Comparison of ENCODE assay signal across 8 mouse cellular contexts in genomic region chr6:142788042-142788987, GRCm38 (mm10). TPM values are rescaled to one million over a fixed set of nuclear protein-coding genes. Genes with fewer than 3 reads are reported as not detected.
DNase-seq lines count a peak whose midpoint lies in the region; ATAC-seq and TF ChIP-seq lines count a peak whose summit lies in the region.
"Had no signal": no experiment of that assay in that cellular context is flagged by ENCODE, and none has a peak within 500 bp of the region (broad histone marks: within the 10 kb centered on the region; RNA-seq: fewer than 3 reads in every experiment).

No protein-coding gene starts in this region.

- no peak for TF ChIP-seq CTCF in ES-Bruce4 (IDR thresholded peaks at IDR 0.05; ENCODE audit: low read depth, low read length)

- no peaks in the 10 kb centered on the region for H3K36me3 ChIP-seq in kidney, embryonic 14.5 days (ENCODE audit: control insufficient read depth, insufficient read depth, low read length)
- no peaks in the 10 kb centered on the region for H3K36me3 ChIP-seq in ES-Bruce4 (ENCODE audit: control insufficient read depth, insufficient read depth, low read length, poor library complexity, severe bottlenecking)

- no peaks in the 10 kb centered on the region for H3K27me3 ChIP-seq in kidney, embryonic 14.5 days (ENCODE audit: control insufficient read depth, insufficient read depth, low read length)
- no peaks in the 10 kb centered on the region for H3K27me3 ChIP-seq in ES-Bruce4 (ENCODE audit: control insufficient read depth, insufficient read depth, low read length, poor library complexity, severe bottlenecking)

- DNase-seq in kidney, postnatal 14 days, result no peak
- peak; percentile 60 for DNase-seq in adrenal gland, postnatal 14 days
- DNase-seq in lung, postnatal 10 days, result peak; percentile 63
- no peak for DNase-seq in layer of hippocampus, adult 9-11 months
- DNase-seq in frontal cortex, postnatal 10 days (ENCODE audit: low spot score in 2 of 2), result no peak

- H3K4me3 ChIP-seq in kidney, embryonic 14.5 days (ENCODE audit: low read length), result no peak overlapping the region
- H3K4me3 ChIP-seq in ES-Bruce4 (ENCODE audit: low read depth, low read length), result peak overlapping the region; percentile 50

- 48% methylated on average over 18 of the region's 18 CpGs for WGBS in kidney, embryonic 14.5 days

- H3K4me2 ChIP-seq in kidney, embryonic 14.5 days (replicated peaks; ENCODE audit: low read depth, low read length), result peak overlapping the region; percentile 19; the same call in 1 of the 2 replicates

- H3K9me3 ChIP-seq in kidney, embryonic 14.5 days (ENCODE audit: control insufficient read depth, low read length), result no peaks in the 10 kb centered on the region
- no peaks in the 10 kb centered on the region for H3K9me3 ChIP-seq in ES-Bruce4 (replicated peaks; ENCODE audit: control insufficient read depth, insufficient read depth, low read length, poor library complexity, severe bottlenecking)

- H3K27ac ChIP-seq in kidney, embryonic 14.5 days (ENCODE audit: low read depth, low read length), result no peak overlapping the region
- no peak overlapping the region for H3K27ac ChIP-seq in ES-Bruce4 (ENCODE audit: insufficient read depth, low read length)

- ATAC-seq in kidney, embryonic 14.5 days (ENCODE audit: low FRiP score, low TSS enrichment), result peak; percentile 40; the same call in 1 of the 2 replicates

- H3K9ac ChIP-seq in kidney, embryonic 14.5 days (ENCODE audit: low read depth, low read length), result no peak overlapping the region
- H3K9ac ChIP-seq in ES-Bruce4 (ENCODE audit: low read depth, poor library complexity, severe bottlenecking), result no peak overlapping the region

- 0 out of 2 replicates have a peak, but pooled peaks cover 2% of the 10 kb centered on the region for H3K4me1 ChIP-seq in kidney, embryonic 14.5 days (ENCODE audit: control insufficient read depth, insufficient read depth, low read length)
- peaks cover 1% of the 10 kb centered on the region for H3K4me1 ChIP-seq in ES-Bruce4 (ENCODE audit: control insufficient read depth, insufficient read depth, low read length)

- no peak for TF ChIP-seq EP300 in ES-Bruce4 (IDR thresholded peaks at IDR 0.05; ENCODE audit: insufficient read depth, low read depth, low read length)

- no peak for TF ChIP-seq POLR2A in ES-Bruce4 (IDR thresholded peaks at IDR 0.05; ENCODE audit: insufficient read depth, low read length)

RNA-seq across cellular contexts. Expression of gene Sult6b2, which starts 16.0 kb away (rescaled TPM):
- 0.16 TPM in 1 of 2 replicates, not detected in the other for polyA plus RNA-seq in kidney, embryonic 14.5 days (2014; fragmentation: Nextera tagmentation; extraction: Ambion mirVana)
- polyA plus RNA-seq in ES-Bruce4 (2011; ENCODE audit: insufficient read depth, insufficient read length, low read depth, missing spikeins), result not detected in 2 replicates
- not detected in 2 replicates for total RNA-seq in adrenal gland, postnatal 14 days (2021)
- polyA plus RNA-seq: heart, postnatal 0 days had no signal

RNA-seq across cellular contexts. Expression of gene Cmas, which starts 31.8 kb away (rescaled TPM):
- 81.1 and 85.6 TPM in 2 replicates for polyA plus RNA-seq in kidney, embryonic 14.5 days (2014; fragmentation: Nextera tagmentation; extraction: Ambion mirVana)
- 81.6 and 87.1 TPM in 2 replicates for polyA plus RNA-seq in ES-Bruce4 (2011; ENCODE audit: insufficient read depth, insufficient read length, low read depth, missing spikeins)
- total RNA-seq in adrenal gland, postnatal 14 days (2021), result 31.3 and 35.6 TPM in 2 replicates

Comparison
In these comparisons a context has a peak if more than half of its experiments do, and no peak if none do; other contexts are left out.
1. DNase-seq: peak in adrenal gland, postnatal 14 days (single experiment) and lung, postnatal 10 days (single experiment); none in kidney, postnatal 14 days (single experiment), layer of hippocampus, adult 9-11 months (single experiment) and frontal cortex, postnatal 10 days (0 of 2).